Mouse (Mus musculus) B cell, adult (primary cell): ENCODE results near the gene Ccdc88a. TPM values are rescaled to one million over a fixed set of nuclear protein-coding genes. Genes with fewer than 3 reads are reported as not detected.

Experiments
- total RNA-seq: library from RNA; stranded (reverse); gene quantifications from 4 replicates; pipeline ENCODE4 v1.2.4, GENCODE M21; 2023; ENCODE audit not compliant: inconsistent age

Gene Ccdc88a
- total RNA-seq: 7.0 to 11.0 TPM (median 8.3 TPM) in 4 replicates

GRCm38 (mm10) chr11:29373396-29374273, at the start of gene Ccdc88a:
Gene Ccdc88a, plus strand, starts transcription at chr11:29373658.

GRCm38 (mm10) chr11:29514682-29515412, 141.4 kb downstream of the Ccdc88a start, which contains the start of gene Prorsd1:
Gene Prorsd1, minus strand, starts transcription at chr11:29515033.

GRCm38 (mm10) chr11:29525988-29526794, 152.7 kb downstream of the Ccdc88a start, which contains the start of gene Mtif2:
Gene Mtif2, plus strand, starts transcription at chr11:29526408.

GRCm38 (mm10) chr11:29547752-29548503, 174.5 kb downstream of the Ccdc88a start, which contains the start of the genes Clhc1 and Rps27a:
Gene Clhc1, plus strand, starts transcription at chr11:29547950.
Gene Rps27a, minus strand, starts transcription at chr11:29548109.

Other genes starting within 250 kb of the Ccdc88a start
- 37.2 to 45.7 TPM (median 39.5 TPM) in 4 replicates for gene Pnpt1, start 242.9 kb upstream of the Ccdc88a start, total RNA-seq
- 117 to 153 TPM (median 133 TPM) in 4 replicates for gene Ppp4r3b, start 200.8 kb upstream of the Ccdc88a start, total RNA-seq
- 22.2 to 31.5 TPM (median 24.2 TPM) in 4 replicates for gene Cfap36, start 126.2 kb upstream of the Ccdc88a start, total RNA-seq
- gene Prorsd1, start 141.4 kb downstream of the Ccdc88a start, total RNA-seq: 37.4 to 44.3 TPM (median 38.9 TPM) in 4 replicates
- gene Mtif2, start 152.8 kb downstream of the Ccdc88a start, total RNA-seq: 28.7 to 30.7 TPM (median 29.9 TPM) in 4 replicates
- gene Clhc1, start 174.3 kb downstream of the Ccdc88a start, total RNA-seq: 0.51 to 0.64 TPM (median 0.60 TPM) in 3 of 4 replicates, not detected in the other
- 1,430 to 1,652 TPM (median 1,568 TPM) in 4 replicates for gene Rps27a, start 174.5 kb downstream of the Ccdc88a start, total RNA-seq